In genomic region chr9:117153686-117154274, GRCm38 (mm10) we compare ENCODE assay signal across 10 mouse cellular contexts.
DNase-seq lines count a peak whose midpoint lies in the region; ATAC-seq and TF ChIP-seq lines count a peak whose summit lies in the region.
"Had no signal": no experiment of that assay in that cellular context is flagged by ENCODE, and none has a peak within 500 bp of the region (broad histone marks: within the 10 kb centered on the region; RNA-seq: fewer than 3 reads in every experiment).

No protein-coding gene starts in this region.

- H3K4me1 ChIP-seq in E14TG2a.4 (replicated peaks; ENCODE audit: low read depth, low read length), result peaks cover 12% of the 10 kb centered on the region
- peaks cover 3% of the 10 kb centered on the region; the same call in 1 of the 2 replicates for H3K4me1 ChIP-seq in hindbrain, embryonic 16.5 days (ENCODE audit: control insufficient read depth, insufficient read depth, low read depth, low read length)
- no peaks in the 10 kb centered on the region; the same call in 1 of the 2 replicates for H3K4me1 ChIP-seq in midbrain, embryonic 16.5 days (ENCODE audit: control insufficient read depth, insufficient read depth, low read length)
- H3K4me1 ChIP-seq in stomach, postnatal 0 days (replicated peaks; ENCODE audit: control insufficient read depth, insufficient read depth), result no peaks in the 10 kb centered on the region; the same call in 1 of the 2 replicates
- H3K4me1 ChIP-seq: liver, embryonic 13.5 days had no signal

- no peaks in the 10 kb centered on the region for H3K36me3 ChIP-seq in E14TG2a.4 (ENCODE audit: insufficient read depth, low read length)
- no peaks in the 10 kb centered on the region for H3K36me3 ChIP-seq in hindbrain, embryonic 16.5 days (ENCODE audit: control insufficient read depth, insufficient read depth, low read length)
- H3K36me3 ChIP-seq in midbrain, embryonic 16.5 days (ENCODE audit: control insufficient read depth, insufficient read depth, low read length), result no peaks in the 10 kb centered on the region
- H3K36me3 ChIP-seq in stomach, postnatal 0 days (ENCODE audit: control insufficient read depth, insufficient read depth, low read length), result no peaks in the 10 kb centered on the region
- H3K36me3 ChIP-seq: liver, embryonic 13.5 days had no signal

- TF ChIP-seq CTCF in E14TG2a.4 (conservative IDR thresholded peaks at IDR 0.05; ENCODE audit: low read length), result no peak
- TF ChIP-seq CTCF in stomach, postnatal 0 days (IDR thresholded peaks at IDR 0.05; ENCODE audit: low read depth), result no peak

- no peaks in the 10 kb centered on the region; the same call in 1 of the 2 replicates for H3K9me3 ChIP-seq in E14TG2a.4 (ENCODE audit: low read length)
- no peaks in the 10 kb centered on the region for H3K9me3 ChIP-seq in hindbrain, embryonic 16.5 days (ENCODE audit: control insufficient read depth, low read length)
- H3K9me3 ChIP-seq in midbrain, embryonic 16.5 days (replicated peaks; ENCODE audit: control insufficient read depth, low read length, poor library complexity, severe bottlenecking), result no peaks in the 10 kb centered on the region
- H3K9me3 ChIP-seq in stomach, postnatal 0 days (ENCODE audit: control insufficient read depth, low read length), result no peaks in the 10 kb centered on the region
- H3K9me3 ChIP-seq: liver, embryonic 13.5 days had no signal

- peak; percentile 8 for DNase-seq in brain, adult 2 months (ENCODE audit: low read depth, low spot score)
- DNase-seq in layer of hippocampus, postnatal 14 days (ENCODE audit: low spot score in 2 of 2), result no peak
- DNase-seq in stomach, postnatal 0 days (ENCODE audit: low spot score), result no peak
- DNase-seq in c-Kit-positive CD71-positive TER-119-positive erythroid progenitor cells, embryonic 14.5 days (ENCODE audit: low spot score), result no peak
- DNase-seq in T-cell, adult 2 months (ENCODE audit: low spot score), result no peak
- DNase-seq: adrenal gland, postnatal 14 days; liver, embryonic 13.5 days had no signal

- H3K4me3 ChIP-seq in E14TG2a.4 (replicated peaks; ENCODE audit: low read length), result 0 out of 2 replicates have a peak overlapping the region, but pooled peaks have one; percentile 3
- H3K4me3 ChIP-seq in hindbrain, embryonic 16.5 days (ENCODE audit: low read length), result no peak overlapping the region
- no peak overlapping the region for H3K4me3 ChIP-seq in midbrain, embryonic 16.5 days (ENCODE audit: low read depth, low read length)
- no peak overlapping the region for H3K4me3 ChIP-seq in stomach, postnatal 0 days (ENCODE audit: low read depth, low read length)
- H3K4me3 ChIP-seq: liver, embryonic 13.5 days had no signal

- H3K9ac ChIP-seq in hindbrain, embryonic 16.5 days (ENCODE audit: low read depth, low read length), result no peak overlapping the region
- H3K9ac ChIP-seq in midbrain, embryonic 16.5 days (ENCODE audit: low read depth, low read length), result no peak overlapping the region
- H3K9ac ChIP-seq in stomach, postnatal 0 days (ENCODE audit: low read length), result no peak overlapping the region
- H3K9ac ChIP-seq: liver, embryonic 13.5 days had no signal

- H3K27me3 ChIP-seq in E14TG2a.4 (ENCODE audit: insufficient read depth, low read length), result peaks cover 2% of the 10 kb centered on the region; the same call in 1 of the 2 replicates
- H3K27me3 ChIP-seq in hindbrain, embryonic 16.5 days (replicated peaks; ENCODE audit: control insufficient read depth, insufficient read depth, low read length), result no peaks in the 10 kb centered on the region
- no peaks in the 10 kb centered on the region for H3K27me3 ChIP-seq in midbrain, embryonic 16.5 days (ENCODE audit: control insufficient read depth, insufficient read depth, low read depth, low read length)
- no peaks in the 10 kb centered on the region for H3K27me3 ChIP-seq in stomach, postnatal 0 days (ENCODE audit: control insufficient read depth, insufficient read depth, low read length)
- H3K27me3 ChIP-seq: liver, embryonic 13.5 days had no signal

- 63% methylated on average over 20 of the region's 20 CpGs for WGBS in hindbrain, embryonic 16.5 days
- WGBS in midbrain, embryonic 16.5 days, result 62% methylated on average over 20 of the region's 20 CpGs
- WGBS in stomach, postnatal 0 days, result 72% methylated on average over 20 of the region's 20 CpGs

- TF ChIP-seq EP300 in stomach, postnatal 0 days (optimal IDR thresholded peaks at IDR 0.05), result no peak

- H3K4me2 ChIP-seq in hindbrain, embryonic 16.5 days (ENCODE audit: low read length), result peak overlapping the region; percentile 3; the same call in 1 of the 2 replicates
- H3K4me2 ChIP-seq in midbrain, embryonic 16.5 days (ENCODE audit: low read length), result peak overlapping the region; percentile 28; the same call in 1 of the 2 replicates
- H3K4me2 ChIP-seq in stomach, postnatal 0 days (replicated peaks; ENCODE audit: low read depth), result no peak overlapping the region
- H3K4me2 ChIP-seq: liver, embryonic 13.5 days had no signal

- H3K27ac ChIP-seq in hindbrain, embryonic 16.5 days (ENCODE audit: low read depth, low read length), result no peak overlapping the region
- no peak overlapping the region for H3K27ac ChIP-seq in midbrain, embryonic 16.5 days (ENCODE audit: low read length)
- H3K27ac ChIP-seq in stomach, postnatal 0 days (replicated peaks), result no peak overlapping the region
- H3K27ac ChIP-seq: liver, embryonic 13.5 days had no signal

- ATAC-seq in hindbrain, embryonic 16.5 days, result peak; percentile 24; the same call in 1 of the 2 replicates
- no peak for ATAC-seq in midbrain, embryonic 16.5 days
- no peak for ATAC-seq in stomach, postnatal 0 days (ENCODE audit: low FRiP score, low TSS enrichment)
